12 mouse cellular contexts compared by ENCODE assay signal in the genomic region with DNA sequence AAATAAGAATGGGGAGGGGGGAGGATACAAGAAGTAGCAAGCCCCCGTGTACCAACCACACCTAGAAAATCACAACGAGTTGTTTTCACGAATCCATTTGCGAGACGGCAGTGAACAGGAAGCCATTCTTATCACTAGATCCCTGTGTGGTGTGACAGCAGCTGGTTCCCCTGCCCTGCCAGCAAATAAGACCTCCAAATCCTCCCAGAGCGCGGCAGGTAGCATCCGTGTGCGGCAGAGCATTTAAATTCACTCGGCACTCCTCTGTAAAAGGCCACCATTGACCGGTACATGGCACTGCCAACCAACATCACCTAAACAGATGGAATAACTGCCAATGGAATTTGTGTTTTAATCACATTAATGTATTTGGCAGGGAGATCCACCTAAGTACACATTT.
A peak's percentile ranks its signal among the peaks of the same experiment; 100 is the strongest.
DNase-seq lines count a peak whose midpoint lies in the region; ATAC-seq and TF ChIP-seq lines count a peak whose summit lies in the region.
"Had no signal": no experiment of that assay in that cellular context is flagged by ENCODE, and none has a peak within 500 bp of the region (broad histone marks: within the 10 kb centered on the region; RNA-seq: fewer than 3 reads in every experiment).

No protein-coding gene starts in this region.

- ATAC-seq in cerebellum, adult (ENCODE audit: insufficient number of reproducible peaks, low FRiP score, low TSS enrichment), result no peak
- ATAC-seq in forebrain, embryonic 14.5 days, result no peak
- no peak for ATAC-seq in midbrain, embryonic 11.5 days (ENCODE audit: low FRiP score)

- H3K9me3 ChIP-seq in forebrain, embryonic 14.5 days (replicated peaks; ENCODE audit: control insufficient read depth, low read length), result no peaks in the 10 kb centered on the region
- no peaks in the 10 kb centered on the region for H3K9me3 ChIP-seq in midbrain, embryonic 11.5 days (ENCODE audit: control insufficient read depth, low read length)
- H3K9me3 ChIP-seq: limb, embryonic 12.5 days had no signal

- no peak for TF ChIP-seq CTCF in cerebellum, adult 2 months (IDR thresholded peaks at IDR 0.05; ENCODE audit: borderline replicate concordance, insufficient read depth, low read depth, low read length)

- no peak for TF ChIP-seq POLR2A in cerebellum, adult 2 months (IDR thresholded peaks at IDR 0.05; ENCODE audit: borderline replicate concordance, insufficient read depth, low read length)

- H3K4me2 ChIP-seq in forebrain, embryonic 14.5 days (ENCODE audit: low read length), result peak overlapping the region; percentile 30; the same call in 1 of the 2 replicates
- H3K4me2 ChIP-seq in midbrain, embryonic 11.5 days, result no peak overlapping the region
- H3K4me2 ChIP-seq: limb, embryonic 12.5 days had no signal

- no peak overlapping the region for H3K27ac ChIP-seq in cerebellum, adult 2 months (ENCODE audit: insufficient read depth, low read length)
- peak overlapping the region; percentile 90 for H3K27ac ChIP-seq in forebrain, embryonic 14.5 days (ENCODE audit: low read depth, low read length)
- no peak overlapping the region for H3K27ac ChIP-seq in midbrain, embryonic 11.5 days (ENCODE audit: low read depth, low read length)

- H3K36me3 ChIP-seq in forebrain, embryonic 14.5 days (ENCODE audit: control insufficient read depth, insufficient read depth, low read length), result no peaks in the 10 kb centered on the region
- no peaks in the 10 kb centered on the region for H3K36me3 ChIP-seq in midbrain, embryonic 11.5 days (ENCODE audit: control insufficient read depth, insufficient read depth, low read length)
- H3K36me3 ChIP-seq: limb, embryonic 12.5 days had no signal

- no peaks in the 10 kb centered on the region for H3K27me3 ChIP-seq in cerebellum, adult 2 months (ENCODE audit: control insufficient read depth, insufficient read depth, low read length)
- no peaks in the 10 kb centered on the region for H3K27me3 ChIP-seq in forebrain, embryonic 14.5 days (replicated peaks; ENCODE audit: control insufficient read depth, insufficient read depth, low read length)
- no peaks in the 10 kb centered on the region for H3K27me3 ChIP-seq in midbrain, embryonic 11.5 days (ENCODE audit: control insufficient read depth, insufficient read depth, low read length)

- no peaks in the 10 kb centered on the region; the same call in 1 of the 2 replicates for H3K4me1 ChIP-seq in cerebellum, adult 2 months (ENCODE audit: control insufficient read depth, insufficient read depth, low read length)
- H3K4me1 ChIP-seq in forebrain, embryonic 14.5 days (ENCODE audit: control insufficient read depth, insufficient read depth, low read length), result peaks cover 31% of the 10 kb centered on the region
- H3K4me1 ChIP-seq in midbrain, embryonic 11.5 days (ENCODE audit: control insufficient read depth, insufficient read depth, low read length), result peaks cover 8% of the 10 kb centered on the region; the same call in 1 of the 2 replicates

- no peak overlapping the region; the same call in 1 of the 2 replicates for H3K9ac ChIP-seq in forebrain, embryonic 14.5 days (ENCODE audit: low read length)
- no peak overlapping the region for H3K9ac ChIP-seq in midbrain, embryonic 11.5 days (ENCODE audit: low read length)
- H3K9ac ChIP-seq: limb, embryonic 12.5 days had no signal

- peak; percentile 14 to 44 for DNase-seq in cerebellum, adult 2 months
- peak; percentile 34 for DNase-seq in ZHBTc4 (ENCODE audit: low read depth, low spot score)
- DNase-seq in forebrain, embryonic 14.5 days (ENCODE audit: low spot score), result peak; percentile 34
- peak; percentile 81 for DNase-seq in midbrain, embryonic 11.5 days (ENCODE audit: low spot score, missing footprints)
- no peak for DNase-seq in thymus, adult 18-20 months
- no peak for DNase-seq in urinary bladder, postnatal 36 days (ENCODE audit: low spot score in 2 of 2)
- DNase-seq in ovary, postnatal 14 days (ENCODE audit: low spot score), result no peak
- DNase-seq: adrenal gland, adult 2 months; gastrocnemius, postnatal 10 days; lung, adult 2 months had no signal

- no peak overlapping the region for H3K4me3 ChIP-seq in cerebellum, adult 2 months (replicated peaks; ENCODE audit: insufficient read depth, low read depth, low read length)
- no peak overlapping the region for H3K4me3 ChIP-seq in forebrain, embryonic 14.5 days (ENCODE audit: low read depth, low read length)
- H3K4me3 ChIP-seq in midbrain, embryonic 11.5 days (ENCODE audit: low read depth, low read length), result no peak overlapping the region
- H3K4me3 ChIP-seq: limb, embryonic 12.5 days had no signal

- 24% methylated on average over 11 of the region's 11 CpGs for WGBS in cerebellum, adult 2 months
- 45% methylated on average over 11 of the region's 11 CpGs for WGBS in forebrain, embryonic 14.5 days
- 81% methylated on average over 11 of the region's 11 CpGs for WGBS in midbrain, embryonic 11.5 days

Comparison
In these comparisons a context has a peak if more than half of its experiments do, and no peak if none do; other contexts are left out.
1. DNase-seq: peak in cerebellum, adult 2 months (2 of 2), ZHBTc4 (single experiment), forebrain, embryonic 14.5 days (single experiment) and midbrain, embryonic 11.5 days (single experiment); none in thymus, adult 18-20 months (0 of 2), urinary bladder, postnatal 36 days (0 of 2) and ovary, postnatal 14 days (single experiment).